Mouse (Mus musculus): ENCODE measurements at regions not wholly inside any gene's neighbourhood (a gene's known extent, or its start where the extent isn't known, plus 50 kb on each side); places are given as distances from the start of the nearest gene placed in this dataset.
"Not testable (repeated sequence)": the region's sequence is repeated elsewhere in the genome, so short reads cannot be mapped to it uniquely, and the experiment has no call there.

DNA sequence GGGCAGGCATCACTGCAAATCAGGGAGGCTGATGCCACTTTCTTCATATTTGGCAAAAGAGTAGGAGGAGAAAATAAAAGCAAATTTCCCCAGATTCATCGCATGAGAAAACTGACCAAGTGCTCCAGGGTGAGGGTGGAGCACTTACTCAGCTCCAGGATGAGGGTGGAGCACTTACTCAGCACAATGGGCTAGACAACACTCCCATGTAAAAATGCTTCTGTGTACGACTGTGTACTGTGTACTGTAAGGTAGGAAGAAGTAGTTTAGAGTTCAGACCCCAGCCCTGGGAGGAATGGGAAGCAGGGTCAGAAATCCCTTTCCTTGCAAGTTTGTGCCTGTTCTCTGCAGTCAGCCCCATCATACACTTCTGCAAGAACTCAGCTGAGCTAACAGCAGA lies 245.3 kb upstream of the Ell2 start:
- no peaks in the 10 kb centered on the region for H3K9me3 ChIP-seq (ENCODE audit: control insufficient read depth, low read length)
- no peak overlapping the region for H3K4me2 ChIP-seq (ENCODE audit: low read depth, low read length)
- H3K4me3 ChIP-seq (ENCODE audit: low read length) = no peak overlapping the region
- H3K9ac ChIP-seq (ENCODE audit: low read length) = no peak overlapping the region
- WGBS = 62% methylated on average over 2 of the region's 2 CpGs
- H3K4me1 ChIP-seq (replicated peaks; ENCODE audit: control insufficient read depth, insufficient read depth, low read length) = no peaks in the 10 kb centered on the region
- ATAC-seq (ENCODE audit: low read depth) = no peak
- H3K27ac ChIP-seq (ENCODE audit: low read length) = no peak overlapping the region
- H3K27me3 ChIP-seq (ENCODE audit: control insufficient read depth, insufficient read depth, low read depth, low read length) = no peaks in the 10 kb centered on the region
- no peaks in the 10 kb centered on the region for H3K36me3 ChIP-seq (ENCODE audit: control insufficient read depth, insufficient read depth, low read length)

DNA sequence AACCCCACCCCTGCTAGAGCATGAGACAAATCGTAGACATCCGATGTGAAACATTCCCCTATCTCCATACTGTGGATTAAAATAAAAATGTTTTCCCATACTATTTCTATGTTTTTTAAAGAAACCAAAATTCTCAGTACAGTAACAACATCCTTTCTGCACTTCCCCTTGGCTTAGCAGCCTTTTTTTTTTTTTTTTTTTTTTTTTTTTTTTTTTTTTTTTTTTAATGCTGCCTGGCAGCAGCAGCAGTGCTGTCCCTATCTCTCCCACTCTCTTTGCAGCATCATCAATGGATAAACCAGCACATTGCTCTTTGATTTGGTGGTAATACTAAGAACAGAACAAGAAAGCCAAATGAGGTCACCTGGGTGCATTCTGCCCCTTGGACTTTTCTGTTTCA lies 239.3 kb upstream of the Ell2 start:
- no peak for ATAC-seq (ENCODE audit: low read depth)
- no peaks in the 10 kb centered on the region for H3K4me1 ChIP-seq (replicated peaks; ENCODE audit: control insufficient read depth, insufficient read depth, low read length)
- no peaks in the 10 kb centered on the region for H3K27me3 ChIP-seq (ENCODE audit: control insufficient read depth, insufficient read depth, low read depth, low read length)
- no peak overlapping the region for H3K4me2 ChIP-seq (ENCODE audit: low read depth, low read length)
- H3K9ac ChIP-seq (ENCODE audit: low read length) = no peak overlapping the region
- H3K9me3 ChIP-seq (ENCODE audit: control insufficient read depth, low read length) = no peaks in the 10 kb centered on the region
- no peak overlapping the region for H3K4me3 ChIP-seq (ENCODE audit: low read length)
- H3K36me3 ChIP-seq (ENCODE audit: control insufficient read depth, insufficient read depth, low read length) = no peaks in the 10 kb centered on the region
- no peak overlapping the region for H3K27ac ChIP-seq (ENCODE audit: low read length)
- WGBS = 100% methylated on average over 2 of the region's 2 CpGs

DNA sequence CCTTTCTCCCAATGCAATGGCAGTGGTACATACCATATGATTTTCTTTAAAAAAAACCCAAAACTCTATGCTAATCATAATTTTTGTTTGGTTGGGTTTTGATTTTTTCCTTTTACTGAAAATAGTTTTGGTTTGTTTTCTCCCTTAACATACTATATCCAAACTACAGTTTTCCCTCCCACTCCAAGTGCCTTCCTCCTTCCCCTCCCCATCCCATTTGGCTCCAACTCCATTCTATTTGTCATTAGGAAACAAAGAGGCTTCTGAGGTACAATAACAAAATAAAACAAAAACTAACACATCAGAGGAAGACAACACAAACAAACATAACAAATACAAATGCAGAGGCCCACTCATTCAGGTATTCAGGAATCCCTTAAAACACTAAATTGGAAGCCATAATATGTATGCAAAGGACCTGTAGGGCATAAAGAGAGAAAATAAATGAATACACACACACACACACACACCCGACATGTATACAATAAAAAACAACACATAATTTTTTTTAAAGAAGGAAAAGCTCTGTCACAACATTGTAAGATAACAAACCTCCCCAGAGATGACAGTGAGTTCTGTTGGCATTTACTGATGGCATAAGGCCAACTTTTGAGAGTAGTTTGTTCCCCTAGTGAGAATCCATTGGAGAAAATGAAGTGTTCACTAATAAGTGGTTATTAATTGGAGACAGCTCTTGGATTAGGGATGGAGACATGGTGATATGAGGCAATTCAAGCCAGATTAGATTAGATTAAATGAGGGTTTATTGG lies 230.5 kb upstream of the Ell2 start:
- ATAC-seq (ENCODE audit: low read depth) = peak; percentile 86
- H3K36me3 ChIP-seq (ENCODE audit: control insufficient read depth, insufficient read depth, low read length) = no peaks in the 10 kb centered on the region

DNA sequence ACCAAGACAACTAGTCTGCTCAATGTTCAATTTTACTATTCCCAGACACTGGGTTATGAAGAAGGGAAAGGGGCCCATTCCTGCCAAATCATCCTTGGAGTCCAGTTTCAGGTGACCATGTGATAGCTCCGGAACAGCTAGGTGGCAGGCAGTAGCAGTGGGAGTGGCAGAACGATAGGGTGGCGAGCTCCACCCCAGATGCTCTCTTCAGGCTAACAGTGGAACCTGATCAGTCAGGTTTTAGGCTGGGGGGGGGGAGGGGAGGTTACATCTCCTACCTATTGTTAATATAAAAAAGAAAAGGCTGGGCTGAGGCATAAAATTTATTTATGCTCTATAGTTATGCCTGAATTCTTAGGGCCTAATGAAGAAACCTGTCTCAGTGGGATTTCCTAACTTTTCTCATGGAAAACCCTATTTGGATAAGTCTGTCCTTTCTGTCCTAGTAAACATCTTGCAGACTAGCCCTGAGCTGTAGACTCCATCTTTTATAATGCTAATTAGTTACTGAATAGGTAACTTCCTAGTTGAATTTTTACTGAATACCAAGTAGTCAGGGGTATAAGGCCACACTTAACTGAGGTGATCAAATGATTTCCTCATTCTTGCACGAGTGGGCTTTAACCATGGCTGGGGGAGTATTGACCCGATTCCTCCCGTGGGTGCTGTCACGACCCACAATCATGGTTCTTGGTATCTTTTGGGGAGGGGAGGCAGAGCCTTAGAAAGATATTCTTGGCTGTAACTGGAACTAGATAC lies 223.2 kb upstream of the Ell2 start:
- H3K9ac ChIP-seq (ENCODE audit: low read length); H3K9me3 ChIP-seq (ENCODE audit: control insufficient read depth, low read length); H3K36me3 ChIP-seq (ENCODE audit: control insufficient read depth, insufficient read depth, low read length); ATAC-seq (ENCODE audit: low read depth); H3K27ac ChIP-seq (ENCODE audit: low read length); H3K27me3 ChIP-seq (ENCODE audit: control insufficient read depth, insufficient read depth, low read depth, low read length); H3K4me3 ChIP-seq (ENCODE audit: low read length); H3K4me1 ChIP-seq (replicated peaks; ENCODE audit: control insufficient read depth, insufficient read depth, low read length); H3K4me2 ChIP-seq (ENCODE audit: low read depth, low read length): not testable (repeated sequence)
- WGBS = 74% methylated on average over 7 of the region's 7 CpGs

More for the DNA sequence above, 230.5 kb upstream of the Ell2 start:
- H3K27me3 ChIP-seq (ENCODE audit: control insufficient read depth, insufficient read depth, low read depth, low read length) = no peaks in the 10 kb centered on the region
- no peak overlapping the region for H3K4me3 ChIP-seq (ENCODE audit: low read length)
- H3K4me2 ChIP-seq (ENCODE audit: low read depth, low read length) = no peak overlapping the region
- H3K9me3 ChIP-seq (ENCODE audit: control insufficient read depth, low read length) = no peaks in the 10 kb centered on the region
- WGBS = 51% methylated on average over 1 of the region's 1 CpGs
- H3K4me1 ChIP-seq (replicated peaks; ENCODE audit: control insufficient read depth, insufficient read depth, low read length) = no peaks in the 10 kb centered on the region
- no peak overlapping the region for H3K27ac ChIP-seq (ENCODE audit: low read length)
- H3K9ac ChIP-seq (ENCODE audit: low read length) = no peak overlapping the region

DNA sequence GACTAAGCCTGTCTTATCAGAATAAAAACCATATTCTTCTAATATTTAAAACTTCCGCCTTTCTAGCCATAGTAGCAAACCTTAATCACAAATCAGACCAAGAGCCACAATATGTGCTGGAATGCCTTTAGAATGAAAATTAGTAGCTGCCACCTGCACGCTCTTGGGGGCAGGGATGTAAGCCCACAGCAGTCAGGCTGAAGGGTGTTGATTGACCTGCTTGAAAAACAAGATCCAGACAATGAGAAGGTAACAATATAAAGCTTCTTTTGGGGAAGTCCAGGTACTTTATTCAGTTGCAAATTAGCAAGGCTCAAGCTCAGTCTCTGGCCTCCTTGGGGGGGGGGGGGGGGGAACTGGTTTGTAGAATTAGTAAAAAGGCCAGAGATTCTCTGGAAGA lies 222.3 kb upstream of the Ell2 start:
- not testable (repeated sequence) for H3K27ac ChIP-seq (ENCODE audit: low read length); H3K4me2 ChIP-seq (ENCODE audit: low read depth, low read length); H3K9ac ChIP-seq (ENCODE audit: low read length); H3K9me3 ChIP-seq (ENCODE audit: control insufficient read depth, low read length); H3K4me3 ChIP-seq (ENCODE audit: low read length); H3K27me3 ChIP-seq (ENCODE audit: control insufficient read depth, insufficient read depth, low read depth, low read length); ATAC-seq (ENCODE audit: low read depth); H3K36me3 ChIP-seq (ENCODE audit: control insufficient read depth, insufficient read depth, low read length); H3K4me1 ChIP-seq (replicated peaks; ENCODE audit: control insufficient read depth, insufficient read depth, low read length)
- 86% methylated on average over 2 of the region's 2 CpGs for WGBS

DNA sequence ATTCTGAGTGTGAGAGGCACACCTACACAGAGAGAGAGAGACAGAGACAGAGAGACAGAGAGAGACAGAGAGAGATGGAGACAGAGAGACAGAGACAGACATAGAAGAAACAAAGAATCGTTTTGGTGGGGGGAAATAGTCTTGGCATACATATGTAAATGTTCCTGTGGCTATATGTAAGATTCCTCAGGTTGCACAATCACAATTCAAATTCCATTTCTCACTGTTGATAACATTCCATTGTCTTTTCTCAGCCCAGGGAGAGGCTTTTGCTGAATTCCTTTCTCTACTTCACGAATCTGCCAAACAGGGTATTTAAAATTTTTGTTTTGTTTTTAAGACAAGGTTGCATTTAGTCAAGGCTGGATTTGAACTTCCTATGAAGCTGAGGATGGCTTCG lies 205.0 kb upstream of the Ell2 start:
- Histone ChIP-seq H3K27ac (ENCODE audit: low read length) (no peak overlapping the region), H3K9me3 (ENCODE audit: control insufficient read depth, low read length) (no peaks in the 10 kb centered on the region), H3K9ac (ENCODE audit: low read length) (no peak overlapping the region), H3K4me3 (ENCODE audit: low read length) (no peak overlapping the region), H3K4me1 (replicated peaks; ENCODE audit: control insufficient read depth, insufficient read depth, low read length) (no peaks in the 10 kb centered on the region), H3K27me3 (ENCODE audit: control insufficient read depth, insufficient read depth, low read depth, low read length) (no peaks in the 10 kb centered on the region), H3K36me3 (ENCODE audit: control insufficient read depth, insufficient read depth, low read length) (no peaks in the 10 kb centered on the region), H3K4me2 (ENCODE audit: low read depth, low read length) (no peak overlapping the region)
- ATAC-seq (ENCODE audit: low read depth) = no peak
- 64% methylated on average over 3 of the region's 3 CpGs for WGBS

DNA sequence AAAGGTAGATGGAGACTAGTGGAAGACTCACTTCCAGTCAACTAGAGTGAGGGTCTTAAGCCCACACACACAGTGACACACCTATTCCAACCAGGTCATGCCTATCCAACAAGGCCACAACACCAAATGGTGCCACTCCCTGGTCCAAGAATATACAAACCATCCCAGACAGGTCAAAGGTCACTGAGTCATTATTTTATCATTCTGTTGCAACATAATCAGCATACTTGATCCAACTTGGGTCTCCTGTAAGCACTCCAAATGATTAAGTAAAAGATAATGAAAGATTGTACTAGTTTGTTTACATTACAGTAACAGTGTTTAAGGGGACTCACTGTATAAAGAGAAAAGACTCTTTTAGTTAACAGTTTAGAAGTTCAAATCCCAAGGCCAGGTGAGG lies 203.2 kb upstream of the Ell2 start:
- H3K4me2 ChIP-seq (ENCODE audit: low read depth, low read length) = no peak overlapping the region
- H3K9ac ChIP-seq (ENCODE audit: low read length) = no peak overlapping the region
- no peak overlapping the region for H3K27ac ChIP-seq (ENCODE audit: low read length)
- no peaks in the 10 kb centered on the region for H3K27me3 ChIP-seq (ENCODE audit: control insufficient read depth, insufficient read depth, low read depth, low read length)
- no peak for ATAC-seq (ENCODE audit: low read depth)
- H3K9me3 ChIP-seq (ENCODE audit: control insufficient read depth, low read length) = no peaks in the 10 kb centered on the region
- no peak overlapping the region for H3K4me3 ChIP-seq (ENCODE audit: low read length)
- H3K36me3 ChIP-seq (ENCODE audit: control insufficient read depth, insufficient read depth, low read length) = no peaks in the 10 kb centered on the region
- no peaks in the 10 kb centered on the region for H3K4me1 ChIP-seq (replicated peaks; ENCODE audit: control insufficient read depth, insufficient read depth, low read length)

DNA sequence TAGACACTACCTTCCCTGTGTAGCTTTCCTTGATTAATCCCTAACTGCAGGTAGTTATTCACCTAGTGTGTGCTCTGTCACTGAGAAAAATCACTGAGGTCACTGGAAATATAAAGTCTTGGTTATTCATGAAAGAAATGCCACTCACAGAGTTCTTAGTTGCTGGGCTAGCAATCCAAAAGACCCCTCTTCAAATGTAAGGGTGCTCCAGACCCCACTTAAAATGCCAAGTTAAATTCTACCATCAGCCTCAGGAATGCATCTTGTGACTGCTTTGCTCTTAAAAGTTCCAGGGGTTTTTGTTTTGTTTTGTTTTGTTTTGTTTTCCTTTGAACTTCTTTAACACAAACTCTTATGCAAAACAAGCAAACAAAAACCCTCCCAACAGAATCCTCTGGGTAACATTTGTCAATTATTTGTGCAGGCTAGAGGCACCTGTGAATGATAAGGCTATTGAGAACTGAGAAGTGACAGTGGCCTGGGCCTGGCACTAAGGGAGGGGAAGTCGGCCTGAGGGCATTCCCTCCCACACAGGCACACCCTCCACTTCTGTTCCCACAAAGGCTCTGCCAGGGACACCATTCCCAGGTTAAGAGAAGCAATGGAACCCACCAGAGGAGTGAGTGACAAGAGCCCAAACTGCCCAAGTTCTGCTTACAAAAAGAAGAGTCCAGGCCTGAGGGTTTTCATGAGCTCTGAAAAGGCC lies 192.1 kb upstream of the Ell2 start:
- no peak overlapping the region for H3K4me2 ChIP-seq (ENCODE audit: low read depth, low read length)
- ATAC-seq (ENCODE audit: low read depth) = peak; percentile 95
- no peaks in the 10 kb centered on the region for H3K36me3 ChIP-seq (ENCODE audit: control insufficient read depth, insufficient read depth, low read length)
- no peak overlapping the region for H3K9ac ChIP-seq (ENCODE audit: low read length)
- 29% methylated on average over 1 of the region's 1 CpGs for WGBS
- no peaks in the 10 kb centered on the region for H3K9me3 ChIP-seq (ENCODE audit: control insufficient read depth, low read length)
- no peaks in the 10 kb centered on the region for H3K27me3 ChIP-seq (ENCODE audit: control insufficient read depth, insufficient read depth, low read depth, low read length)
- H3K27ac ChIP-seq (ENCODE audit: low read length) = peak overlapping the region; percentile 75
- H3K4me3 ChIP-seq (ENCODE audit: low read length) = no peak overlapping the region
- peaks cover 3% of the 10 kb centered on the region; the same call in 1 of the 2 replicates for H3K4me1 ChIP-seq (replicated peaks; ENCODE audit: control insufficient read depth, insufficient read depth, low read length)
